Mouse (Mus musculus) testis, postnatal 10 days (tissue): Measurements from ENCODE around the gene Zfp646.
"Not testable (repeated sequence)": the region's sequence is repeated elsewhere in the genome, so short reads cannot be mapped to it uniquely, and the experiment has no call there.

Experiments used
- DNase-seq: peaks from one replicate; pipeline ENCODE4 v3.0.0; 2021; ENCODE audit warnings: low spot score

Zfp646 gene

GRCm38 (mm10) chr7:127885951-127886350, 9.9 kb downstream of the Zfp646 start:
- DNase-seq = peak; percentile 80

- no peak for DNase-seq
These were observed 10.5 kb downstream of the Zfp646 start for GRCm38 (mm10) chr7:127886551-127886950.

- DNase-seq = no peak
These were observed 11.2 kb downstream of the Zfp646 start for GRCm38 (mm10) chr7:127887191-127887590.

GRCm38 (mm10) chr7:127887781-127888180, 11.8 kb downstream of the Zfp646 start:
- no peak for DNase-seq

GRCm38 (mm10) chr7:127888821-127889220, 12.8 kb downstream of the Zfp646 start:
- no peak for DNase-seq

- DNase-seq = no peak
These were observed 14.8 kb downstream of the Zfp646 start, which contains the start of gene Prss53 for GRCm38 (mm10) chr7:127890798-127891197. Gene Prss53 (minus strand): TSS chr7:127890970.

- no peak for DNase-seq
These were observed 18.5 kb downstream of the Zfp646 start for GRCm38 (mm10) chr7:127894480-127894879.

GRCm38 (mm10) chr7:127895442-127895841, 19.4 kb downstream of the Zfp646 start, which contains the start of the genes Gm21974 and Vkorc1:
Gene Gm21974 (minus strand): TSS chr7:127895454.
Gene Vkorc1 (minus strand): TSS chr7:127895617.
- peak; percentile 97 for DNase-seq

GRCm38 (mm10) chr7:127895891-127896290, 19.9 kb downstream of the Zfp646 start:
- DNase-seq = not testable (repeated sequence)

GRCm38 (mm10) chr7:127896384-127896783, 20.4 kb downstream of the Zfp646 start:
- DNase-seq = peak; percentile 88

- DNase-seq = no peak
These were observed 21.5 kb downstream of the Zfp646 start for GRCm38 (mm10) chr7:127897542-127897941.

- peak; percentile 62 for DNase-seq
These were observed 22.3 kb downstream of the Zfp646 start for GRCm38 (mm10) chr7:127898179-127898956.

GRCm38 (mm10) chr7:127899997-127900396, 24.0 kb downstream of the Zfp646 start:
- no peak for DNase-seq

GRCm38 (mm10) chr7:127901772-127902171, 25.8 kb downstream of the Zfp646 start:
- no peak for DNase-seq

GRCm38 (mm10) chr7:127903971-127904796, 28.2 kb downstream of the Zfp646 start, which contains the start of gene Bckdk:
Gene Bckdk (plus strand): TSS chr7:127904082.
- DNase-seq = peak; percentile 87

GRCm38 (mm10) chr7:127907939-127908338, 31.9 kb downstream of the Zfp646 start:
- DNase-seq = no peak

- DNase-seq = no peak
These were observed 32.6 kb downstream of the Zfp646 start for GRCm38 (mm10) chr7:127908656-127909055.

- peak; percentile 89 for DNase-seq
These were observed 36.3 kb downstream of the Zfp646 start, which contains the start of gene Kat8 for GRCm38 (mm10) chr7:127912190-127912871. Gene Kat8 (plus strand): TSS chr7:127912516.

GRCm38 (mm10) chr7:127912938-127913337, 36.9 kb downstream of the Zfp646 start:
- no peak for DNase-seq

GRCm38 (mm10) chr7:127915293-127915692, 39.3 kb downstream of the Zfp646 start:
- no peak for DNase-seq

- DNase-seq = peak; percentile 74
These were observed 42.2 kb downstream of the Zfp646 start for GRCm38 (mm10) chr7:127918203-127918602.

- DNase-seq = no peak
These were observed 43.3 kb downstream of the Zfp646 start for GRCm38 (mm10) chr7:127919290-127919689.
